Mouse (Mus musculus): ENCODE measurements around the gene Cacnb2.

- no peak for TF ChIP-seq CTCF (IDR thresholded peaks at IDR 0.05; ENCODE audit: low read depth)
- no peak for TF ChIP-seq EP300 (IDR thresholded peaks at IDR 0.05; ENCODE audit: low read depth)
These were observed 9.8 kb downstream of the Cacnb2 start for GRCm38 (mm10) chr2:14612705-14613104.
